Comparison of ENCODE assay signal across 8 mouse cellular contexts in genomic region chr5:114175596-114176171, GRCm38 (mm10). TPM values are rescaled to one million over a fixed set of nuclear protein-coding genes. Genes with fewer than 3 reads are reported as not detected.
DNase-seq lines count a peak whose midpoint lies in the region; ATAC-seq and TF ChIP-seq lines count a peak whose summit lies in the region.

No protein-coding gene starts in this region.

- no peak overlapping the region for H3K27ac ChIP-seq in bone marrow macrophage, adult 2 months (ENCODE audit: insufficient read depth, low read depth, low read length)
- H3K27ac ChIP-seq in embryonic facial prominence, embryonic 15.5 days (replicated peaks) = peak overlapping the region; percentile 67; the same call in 1 of the 2 replicates
- 0 out of 2 replicates have a peak overlapping the region, but pooled peaks have one; percentile 19 for H3K27ac ChIP-seq in limb, embryonic 14.5 days (replicated peaks; ENCODE audit: low read depth, low read length)
- H3K27ac ChIP-seq in midbrain, embryonic 16.5 days (ENCODE audit: low read length) = no peak overlapping the region

- no peaks in the 10 kb centered on the region for H3K9me3 ChIP-seq in embryonic facial prominence, embryonic 15.5 days (replicated peaks)
- no peaks in the 10 kb centered on the region for H3K9me3 ChIP-seq in limb, embryonic 14.5 days (ENCODE audit: control insufficient read depth, low read length)
- H3K9me3 ChIP-seq in midbrain, embryonic 16.5 days (replicated peaks; ENCODE audit: control insufficient read depth, low read length, poor library complexity, severe bottlenecking) = no peaks in the 10 kb centered on the region

- H3K4me3 ChIP-seq in bone marrow macrophage, adult 2 months (ENCODE audit: insufficient read depth, low read length) = peak overlapping the region; percentile 64
- H3K4me3 ChIP-seq in embryonic facial prominence, embryonic 15.5 days (replicated peaks) = peak overlapping the region; percentile 56
- H3K4me3 ChIP-seq in limb, embryonic 14.5 days (replicated peaks; ENCODE audit: low read length) = peak overlapping the region; percentile 52
- H3K4me3 ChIP-seq in midbrain, embryonic 16.5 days (ENCODE audit: low read depth, low read length) = peak overlapping the region; percentile 28

- peaks cover 3% of the 10 kb centered on the region; the same call in 1 of the 2 replicates for H3K4me1 ChIP-seq in bone marrow macrophage, adult 2 months (ENCODE audit: control insufficient read depth, insufficient read depth, low read length)
- peaks cover 17% of the 10 kb centered on the region for H3K4me1 ChIP-seq in embryonic facial prominence, embryonic 15.5 days
- H3K4me1 ChIP-seq in limb, embryonic 14.5 days (ENCODE audit: control insufficient read depth, insufficient read depth, low read length) = peaks cover 6% of the 10 kb centered on the region; the same call in 1 of the 2 replicates
- H3K4me1 ChIP-seq in midbrain, embryonic 16.5 days (ENCODE audit: control insufficient read depth, insufficient read depth, low read length) = peaks cover 2% of the 10 kb centered on the region; the same call in 1 of the 2 replicates

- H3K27me3 ChIP-seq in embryonic facial prominence, embryonic 15.5 days = no peaks in the 10 kb centered on the region
- H3K27me3 ChIP-seq in limb, embryonic 14.5 days (ENCODE audit: control insufficient read depth, insufficient read depth, low read length) = no peaks in the 10 kb centered on the region
- H3K27me3 ChIP-seq in midbrain, embryonic 16.5 days (ENCODE audit: control insufficient read depth, insufficient read depth, low read depth, low read length) = peaks cover 10% of the 10 kb centered on the region

- WGBS in embryonic facial prominence, embryonic 15.5 days = under 1% methylated on average over 26 of the region's 26 CpGs
- WGBS in limb, embryonic 14.5 days = 0% methylated on average over 20 of the region's 26 CpGs
- under 1% methylated on average over 25 of the region's 26 CpGs for WGBS in midbrain, embryonic 16.5 days

- H3K4me2 ChIP-seq in embryonic facial prominence, embryonic 15.5 days (replicated peaks) = peak overlapping the region; percentile 92
- peak overlapping the region; percentile 88 for H3K4me2 ChIP-seq in limb, embryonic 14.5 days (replicated peaks; ENCODE audit: low read depth, low read length, severe bottlenecking)
- peak overlapping the region; percentile 49 for H3K4me2 ChIP-seq in midbrain, embryonic 16.5 days (ENCODE audit: low read length)

- peak overlapping the region; percentile 18; the same call in 1 of the 2 replicates for H3K9ac ChIP-seq in embryonic facial prominence, embryonic 15.5 days
- peak overlapping the region; percentile 55 for H3K9ac ChIP-seq in limb, embryonic 14.5 days (ENCODE audit: low read depth, low read length, severe bottlenecking)
- peak overlapping the region; percentile 42 for H3K9ac ChIP-seq in midbrain, embryonic 16.5 days (ENCODE audit: low read depth, low read length)

- peak; percentile 37 to 38 for DNase-seq in B cell, adult 2 months
- DNase-seq in heart, adult 8-10 months (ENCODE audit: low spot score) = peak; percentile 98
- DNase-seq in kidney, adult 8-10 months = peak; percentile 96 to 97
- DNase-seq in limb, embryonic 14.5 days (ENCODE audit: low spot score) = peak; percentile 88
- DNase-seq in spleen, postnatal 14 days (ENCODE audit: low spot score in 2 of 2) = peak; percentile 68 to 71

- ATAC-seq in embryonic facial prominence, embryonic 15.5 days (ENCODE audit: insufficient number of reproducible peaks, low FRiP score, low TSS enrichment, low read depth) = peak; percentile 93
- ATAC-seq in limb, embryonic 14.5 days (ENCODE audit: low FRiP score, low read depth) = peak; percentile 95
- ATAC-seq in midbrain, embryonic 16.5 days = no peak

- TF ChIP-seq POLR2A in bone marrow macrophage, adult 2 months (IDR thresholded peaks at IDR 0.05; ENCODE audit: borderline replicate concordance, low read depth, low read length) = no peak
- no peak for TF ChIP-seq POLR2A in limb, embryonic 14.5 days (IDR thresholded peaks at IDR 0.05; ENCODE audit: borderline replicate concordance, extremely low read depth, insufficient read depth, insufficient read length)

- no peaks in the 10 kb centered on the region for H3K36me3 ChIP-seq in embryonic facial prominence, embryonic 15.5 days
- no peaks in the 10 kb centered on the region for H3K36me3 ChIP-seq in limb, embryonic 14.5 days (ENCODE audit: control insufficient read depth, insufficient read depth, low read length)
- H3K36me3 ChIP-seq in midbrain, embryonic 16.5 days (ENCODE audit: control insufficient read depth, insufficient read depth, low read length) = no peaks in the 10 kb centered on the region

- TF ChIP-seq CTCF in bone marrow macrophage, adult 2 months (IDR thresholded peaks at IDR 0.05; ENCODE audit: low read depth, low read length) = no peak

RNA-seq across cellular contexts. Expression of gene Acacb, which starts 29.3 kb away (rescaled TPM):
- polyA plus RNA-seq in bone marrow macrophage, adult 2 months (2012; ENCODE audit: insufficient read depth, insufficient read length, missing spikeins) = 0.19 and 0.24 TPM in 2 replicates
- 2.0 and 2.6 TPM in 2 replicates for polyA plus RNA-seq in embryonic facial prominence, embryonic 15.5 days (2015; fragmentation: Nextera tagmentation; extraction: Ambion mirVana)
- total RNA-seq in heart, adult 8-10 months (2022) = 100 to 1,000 TPM; 231 to 252 (median 245) TPM
- 4.9 and 6.0 TPM in 2 replicates for polyA plus RNA-seq in limb, embryonic 14.5 days (2012; rRNA removed)
- polyA plus RNA-seq in limb, embryonic 14.5 days (2014; fragmentation: Nextera tagmentation; extraction: Ambion mirVana) = 2.7 and 3.7 TPM in 2 replicates
- 5.1 and 5.2 TPM in 2 replicates for polyA plus RNA-seq in midbrain, embryonic 16.5 days (2015; fragmentation: Nextera tagmentation; extraction: Ambion mirVana)

RNA-seq across cellular contexts. Expression of gene Ung, which starts 45.5 kb away (rescaled TPM):
- 1.8 and 3.5 TPM in 2 replicates for polyA plus RNA-seq in bone marrow macrophage, adult 2 months (2012; ENCODE audit: insufficient read depth, insufficient read length, missing spikeins)
- 37.1 and 38.2 TPM in 2 replicates for polyA plus RNA-seq in embryonic facial prominence, embryonic 15.5 days (2015; fragmentation: Nextera tagmentation; extraction: Ambion mirVana)
- total RNA-seq in heart, adult 8-10 months (2022) = 10 to 100 TPM; 21.5 to 30.1 (median 24.2) TPM
- polyA plus RNA-seq in limb, embryonic 14.5 days (2012; rRNA removed) = 31.4 and 34.0 TPM in 2 replicates
- 23.7 and 26.0 TPM in 2 replicates for polyA plus RNA-seq in limb, embryonic 14.5 days (2014; fragmentation: Nextera tagmentation; extraction: Ambion mirVana)
- 8.2 and 9.1 TPM in 2 replicates for polyA plus RNA-seq in midbrain, embryonic 16.5 days (2015; fragmentation: Nextera tagmentation; extraction: Ambion mirVana)

RNA-seq across cellular contexts. Expression of gene Alkbh2, which starts 47.7 kb away (rescaled TPM):
- polyA plus RNA-seq in bone marrow macrophage, adult 2 months (2012; ENCODE audit: insufficient read depth, insufficient read length, missing spikeins) = 3.3 and 4.2 TPM in 2 replicates
- 10.7 and 11.1 TPM in 2 replicates for polyA plus RNA-seq in embryonic facial prominence, embryonic 15.5 days (2015; fragmentation: Nextera tagmentation; extraction: Ambion mirVana)
- 1 to 10 TPM in 2 of 4 experiments, under 1 TPM in 2; 0.83 to 1.8 (median 0.97) TPM for total RNA-seq in heart, adult 8-10 months (2022)
- polyA plus RNA-seq in limb, embryonic 14.5 days (2012; rRNA removed) = 15.5 and 18.9 TPM in 2 replicates
- polyA plus RNA-seq in limb, embryonic 14.5 days (2014; fragmentation: Nextera tagmentation; extraction: Ambion mirVana) = 10.9 and 11.5 TPM in 2 replicates
- 5.1 and 5.8 TPM in 2 replicates for polyA plus RNA-seq in midbrain, embryonic 16.5 days (2015; fragmentation: Nextera tagmentation; extraction: Ambion mirVana)

Comparison
In these comparisons a context has a peak if more than half of its experiments do, and no peak if none do; other contexts are left out.
1. DNase-seq: peak in every context shown above with its lines; median percentile 98 in heart, adult 8-10 months; 96 in kidney, adult 8-10 months; 88 in limb, embryonic 14.5 days; 70 in spleen, postnatal 14 days; 38 in B cell, adult 2 months.
2. H3K27ac ChIP-seq: peak in embryonic facial prominence, embryonic 15.5 days (single experiment) and limb, embryonic 14.5 days (single experiment); none in bone marrow macrophage, adult 2 months (single experiment) and midbrain, embryonic 16.5 days (single experiment).
3. Peak in every context shown above with its lines, with median percentiles within 50 percentile points of each other: H3K4me3 ChIP-seq, H3K4me2 ChIP-seq and H3K9ac ChIP-seq.